Mouse (Mus musculus): Measurements from ENCODE around the gene Mmd.

Mmd gene

DNA sequence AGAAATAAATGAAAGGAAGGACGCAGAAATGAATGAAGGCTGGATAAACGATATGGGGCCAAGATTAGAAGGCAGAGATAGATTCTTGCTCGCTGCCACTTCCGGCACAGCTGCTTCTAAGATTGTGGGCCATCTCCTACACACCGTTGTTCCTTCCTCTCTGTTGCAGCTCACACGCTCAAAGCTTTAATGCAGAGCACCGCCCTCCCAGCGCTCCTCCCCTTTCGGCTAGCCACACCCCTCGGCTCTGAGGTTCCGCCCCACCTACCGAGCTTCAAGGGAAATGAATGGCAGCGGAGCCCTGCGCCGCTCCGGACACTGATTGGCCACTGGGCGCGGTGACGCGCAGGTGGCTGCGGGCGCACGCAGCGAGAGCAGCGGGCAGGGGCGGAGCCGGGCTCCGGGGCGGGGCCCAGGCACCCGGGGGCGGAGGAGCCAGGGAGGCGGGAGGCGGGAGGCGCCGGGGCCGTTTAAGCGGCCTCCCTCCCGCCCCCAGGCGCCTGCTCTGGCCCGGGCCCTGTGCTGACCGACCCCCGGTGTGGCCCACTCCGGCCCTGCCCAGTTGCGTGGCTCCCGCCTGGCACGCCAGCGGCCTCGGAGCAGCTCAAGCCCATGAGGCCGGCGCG, at the start of gene Mmd:
Gene Mmd (plus strand): TSS at position 432 of the 626 bp plus-strand sequence.
- DNase-seq (ENCODE audit: low read depth): peak; percentile 100

GRCm38 (mm10) chr11:90200826-90201225, 48.4 kb upstream of the Mmd start:
- DNase-seq (ENCODE audit: low read depth): no peak

DNA sequence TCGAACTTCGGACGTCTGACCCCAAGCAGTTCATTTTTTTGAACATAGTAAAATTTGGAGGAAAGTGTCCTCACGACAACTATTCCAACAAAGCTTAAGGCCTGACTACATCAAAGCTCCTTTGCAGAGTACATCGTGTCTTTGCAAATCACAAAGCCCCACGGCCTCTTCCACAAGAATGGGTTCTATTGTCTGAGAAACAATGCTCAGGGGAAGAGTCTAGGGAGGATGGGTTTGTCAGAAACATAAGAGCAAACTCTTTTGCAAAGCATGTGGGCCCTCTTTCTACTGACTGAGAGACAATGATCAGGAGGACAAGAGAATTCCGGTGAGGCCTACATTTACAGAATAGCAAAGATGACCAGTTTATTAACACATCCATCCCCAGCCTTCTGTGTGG, 35.0 kb upstream of the Mmd start:
- no peak for DNase-seq (ENCODE audit: low read depth)

- no peak for DNase-seq (ENCODE audit: low read depth)
Measured at GRCm38 (mm10) chr11:90220022-90220645, 29.1 kb upstream of the Mmd start.

GRCm38 (mm10) chr11:90220750-90221149, 28.5 kb upstream of the Mmd start:
- DNase-seq (ENCODE audit: low read depth): no peak

DNA sequence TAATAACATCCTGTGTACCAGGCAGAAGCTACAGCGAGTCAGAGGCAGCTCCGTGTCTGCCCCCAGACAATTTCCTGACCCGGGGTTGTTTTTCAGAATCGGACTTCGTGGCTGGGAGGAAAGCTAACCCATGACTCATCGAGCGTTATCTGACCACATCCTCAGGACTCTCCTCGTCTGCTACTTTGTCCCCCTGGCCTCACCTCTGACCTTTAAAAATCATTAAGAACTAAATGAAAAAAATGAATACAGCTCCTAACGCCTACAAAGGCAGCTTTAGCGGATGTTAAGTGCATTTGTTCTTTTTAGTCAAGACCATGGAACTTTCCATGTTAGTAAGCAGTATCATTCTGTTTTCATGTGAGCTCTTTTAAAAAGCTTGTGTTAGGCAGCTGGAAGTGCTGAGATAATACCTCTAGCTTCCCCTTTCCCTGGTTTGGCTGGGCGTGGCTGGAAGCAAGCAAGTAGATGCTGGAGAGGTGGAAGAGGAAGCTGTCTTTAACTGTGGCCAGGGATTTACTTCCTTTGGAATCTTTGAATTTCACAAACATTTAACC, 24.3 kb upstream of the Mmd start:
- peak; percentile 43 for DNase-seq (ENCODE audit: low read depth)

DNA sequence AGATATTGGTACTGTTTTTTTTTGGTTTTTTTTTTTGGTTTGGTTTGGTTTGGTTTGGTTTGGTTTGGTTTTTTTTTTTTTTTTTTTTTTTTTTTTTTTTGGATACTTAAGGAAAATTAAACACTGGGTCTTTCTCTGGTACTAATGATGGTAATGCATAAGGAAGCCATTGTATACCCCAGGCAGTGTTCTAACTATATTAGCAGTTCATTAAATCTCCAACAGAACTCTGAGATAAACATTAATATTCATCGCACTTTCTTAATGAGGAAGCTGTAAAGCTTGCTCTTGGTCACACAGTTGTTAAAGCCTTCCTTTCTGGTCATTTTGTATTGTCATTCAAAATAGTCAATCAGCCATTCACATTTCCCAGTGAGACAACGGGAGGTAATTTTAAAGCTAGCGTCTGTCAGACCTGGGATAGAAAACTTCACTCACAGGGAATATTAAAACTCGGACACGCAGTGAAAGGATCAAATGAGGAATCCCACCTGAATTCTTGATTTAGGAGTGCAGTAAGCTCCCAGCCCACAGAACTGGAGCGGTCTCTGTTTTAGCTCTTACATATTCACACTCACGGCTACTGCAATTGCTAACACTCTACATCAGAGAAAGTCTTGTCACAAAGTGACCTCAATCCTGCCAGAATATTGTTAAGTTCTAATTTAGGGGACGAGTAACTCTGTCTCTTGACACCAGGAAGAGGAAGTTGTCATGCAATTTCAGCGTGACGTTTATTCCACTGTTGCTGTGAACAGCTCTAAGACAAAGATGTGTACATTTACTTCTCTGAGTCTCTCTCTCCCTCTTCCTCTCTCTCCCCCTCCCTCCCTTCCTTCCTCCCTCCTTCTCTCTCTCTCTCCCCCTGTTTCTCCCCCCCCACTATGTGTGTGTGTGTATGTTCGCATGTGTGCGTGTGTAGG, 22.0 kb upstream of the Mmd start:
- no peak for DNase-seq (ENCODE audit: low read depth)

GRCm38 (mm10) chr11:90228251-90228949, 20.9 kb upstream of the Mmd start:
- DNase-seq (ENCODE audit: low read depth): no peak

GRCm38 (mm10) chr11:90229800-90230199, 19.5 kb upstream of the Mmd start:
- DNase-seq (ENCODE audit: low read depth): no peak

GRCm38 (mm10) chr11:90230671-90231070, 18.6 kb upstream of the Mmd start:
- DNase-seq (ENCODE audit: low read depth): no peak

GRCm38 (mm10) chr11:90231631-90232030, 17.6 kb upstream of the Mmd start:
- DNase-seq (ENCODE audit: low read depth): no peak

GRCm38 (mm10) chr11:90232685-90233084, 16.6 kb upstream of the Mmd start:
- no peak for DNase-seq (ENCODE audit: low read depth)

- DNase-seq (ENCODE audit: low read depth): no peak
Measured at GRCm38 (mm10) chr11:90235221-90235620, 14.0 kb upstream of the Mmd start.

DNA sequence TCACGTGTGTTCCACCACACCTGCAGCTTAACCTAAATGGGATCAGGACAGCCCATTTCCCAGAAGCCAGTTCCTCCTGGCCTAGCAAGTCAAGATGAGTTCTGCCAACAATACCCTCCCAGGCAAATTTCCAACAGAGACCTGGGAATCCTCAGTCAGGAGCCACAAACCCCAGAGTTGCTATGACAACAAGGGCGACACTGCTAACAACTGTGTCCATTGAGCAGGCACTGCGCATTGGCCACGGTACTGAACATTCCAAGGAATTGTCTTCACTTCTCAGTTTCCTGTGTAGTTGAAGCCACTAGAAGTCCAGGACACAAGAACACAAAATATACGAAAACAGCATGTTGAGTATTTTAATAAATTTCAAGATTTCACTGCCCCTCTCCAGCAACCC, 11.6 kb upstream of the Mmd start:
- DNase-seq (ENCODE audit: low read depth): no peak

- DNase-seq (ENCODE audit: low read depth): no peak
Measured at GRCm38 (mm10) chr11:90238657-90239056, 10.6 kb upstream of the Mmd start.

DNA sequence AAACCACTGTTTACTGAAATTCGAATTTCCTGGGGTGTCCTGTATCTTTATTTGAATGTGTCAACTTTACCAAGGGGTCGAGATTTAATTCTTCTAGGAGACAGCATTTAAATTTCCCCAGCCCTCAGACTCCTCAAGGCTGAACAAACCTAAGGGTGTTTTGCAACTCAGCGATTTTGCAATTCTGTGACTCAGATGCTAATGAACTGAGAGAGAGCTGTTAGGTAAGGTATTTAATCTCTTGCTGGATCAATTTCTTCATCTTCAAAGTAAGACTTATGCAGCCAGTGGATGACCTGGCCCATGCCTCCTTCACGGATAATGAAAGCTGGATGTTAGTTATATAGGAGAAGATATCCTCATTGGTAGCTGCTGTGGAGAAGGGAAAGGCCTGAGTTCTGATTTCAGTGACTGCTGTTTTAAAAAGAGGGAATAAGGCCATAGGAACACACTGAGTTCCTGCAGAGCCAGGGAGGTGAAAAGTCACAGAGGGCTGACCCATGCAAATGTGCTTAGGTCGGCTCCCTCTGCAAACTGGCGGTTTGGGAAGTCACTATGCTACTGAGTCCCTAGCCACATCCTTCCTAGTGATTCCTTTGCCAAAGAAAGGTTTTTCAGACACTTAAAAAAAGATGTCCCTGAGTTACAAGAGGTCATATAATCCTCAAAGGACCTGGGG, 8.5 kb upstream of the Mmd start:
- no peak for DNase-seq (ENCODE audit: low read depth)

DNA sequence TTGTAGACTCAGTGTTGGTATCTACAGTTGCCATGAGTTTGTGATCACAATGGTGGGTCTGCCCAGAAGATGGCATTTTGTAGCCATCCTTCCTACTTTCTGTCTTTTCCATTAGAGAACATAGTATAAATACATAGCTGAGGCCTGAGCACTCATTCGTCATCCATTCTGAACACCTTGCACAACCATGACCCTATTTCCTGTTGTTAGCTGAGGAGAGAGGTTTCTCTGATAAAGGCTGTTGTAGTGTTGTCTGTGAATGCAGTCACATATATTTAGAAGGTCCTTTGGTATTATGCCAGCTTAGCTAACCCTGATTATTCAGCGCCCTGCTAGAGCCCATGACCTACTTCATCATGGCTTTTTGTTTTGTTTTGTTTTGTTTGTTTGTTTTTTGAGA, 7.4 kb upstream of the Mmd start:
- DNase-seq (ENCODE audit: low read depth): no peak

- no peak for DNase-seq (ENCODE audit: low read depth)
Measured at GRCm38 (mm10) chr11:90243300-90243699, 6.0 kb upstream of the Mmd start.

DNA sequence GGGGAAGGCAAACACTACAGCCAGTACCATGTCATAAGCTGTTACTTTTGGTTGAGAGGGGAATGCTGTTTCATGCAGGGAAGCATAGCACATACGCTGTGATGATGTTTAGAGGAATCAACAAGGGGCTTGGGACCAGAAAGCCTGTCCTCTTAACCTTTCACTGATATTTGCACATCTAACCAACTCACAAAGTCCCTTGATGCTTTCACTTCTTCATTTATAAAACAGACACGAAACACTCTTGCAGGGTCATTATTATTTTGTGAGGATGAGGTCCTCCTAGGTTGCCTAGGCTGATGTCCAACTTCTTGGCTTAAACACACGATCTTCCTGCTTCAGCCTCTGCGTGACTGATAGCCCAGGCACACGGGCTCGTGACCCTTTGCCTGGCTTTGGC, 3.6 kb upstream of the Mmd start:
- DNase-seq (ENCODE audit: low read depth): no peak

GRCm38 (mm10) chr11:90246676-90247075, 2.6 kb upstream of the Mmd start:
- DNase-seq (ENCODE audit: low read depth): no peak

DNA sequence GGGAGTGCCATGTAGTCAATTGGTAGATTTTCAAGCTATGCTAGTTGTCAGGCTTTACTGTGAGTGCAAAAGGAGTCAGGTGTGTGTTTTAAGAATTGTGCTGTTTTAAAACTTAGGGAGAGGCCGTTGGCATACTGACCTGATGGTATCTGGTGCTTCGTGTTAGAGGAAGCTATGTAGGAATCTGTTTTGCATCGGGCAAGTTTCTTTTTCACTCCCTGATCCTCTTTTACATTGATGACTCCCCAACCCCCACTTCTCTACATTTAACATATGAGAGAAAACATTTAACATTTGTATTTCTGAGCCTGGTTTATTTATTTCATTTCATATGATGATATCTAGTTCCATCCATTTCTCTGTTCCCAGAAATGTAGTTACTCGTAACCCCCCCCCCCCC, 1.5 kb upstream of the Mmd start:
- no peak for DNase-seq (ENCODE audit: low read depth)

Measured in naive thymus-derived CD4-positive, alpha-beta T cell, adult 2 months (primary cell).